Mouse (Mus musculus) small intestine, adult 2 months (tissue): ENCODE data around the gene Tcf15. TPM values are rescaled to one million over a fixed set of nuclear protein-coding genes. Genes with fewer than 3 reads are reported as not detected.

Experiments used
- H3K27ac ChIP-seq: fragments of 200-500 bp; 2 replicates; pipeline ENCODE4 v1.5.1; 2012; ENCODE audit warnings: low read depth, low read length, control low read depth, inconsistent platforms; ENCODE audit not compliant: insufficient read depth
- H3K27me3 ChIP-seq: fragments of 200-500 bp; 2 replicates; pipeline ENCODE4 v1.6.1; 2012; ENCODE audit warnings: mild to moderate bottlenecking, moderate library complexity, low read length, inconsistent platforms; ENCODE audit not compliant: control insufficient read depth, insufficient read depth
- H3K36me3 ChIP-seq: fragments of 200-500 bp; 2 replicates; pipeline ENCODE4 v1.6.1; 2012; ENCODE audit warnings: mild to moderate bottlenecking, low read length, control low read depth, inconsistent platforms; ENCODE audit not compliant: control insufficient read depth, insufficient read depth
- H3K4me1 ChIP-seq: fragments of 200-500 bp; 2 replicates; pipeline ENCODE4 v1.6.1; 2012; ENCODE audit warnings: low read length, inconsistent platforms, mixed read lengths; ENCODE audit not compliant: control insufficient read depth, insufficient read depth, insufficient read length
- H3K4me3 ChIP-seq: fragments of 200-500 bp; 2 replicates; pipeline ENCODE4 v1.5.1; 2012; ENCODE audit warnings: low read depth, mild to moderate bottlenecking, control low read depth, inconsistent platforms, low read length, moderate library complexity
- CTCF ChIP-seq: fragments of 200-500 bp; IDR thresholded peaks from 2 replicates; pipeline ENCODE4 v1.5.1; 2012; ENCODE audit warnings: low read depth, mild to moderate bottlenecking, control low read depth, inconsistent platforms, low read length, moderate library complexity, mixed read lengths; ENCODE audit not compliant: insufficient replicate concordance, insufficient read length; ENCODE audit errors: extremely low read depth
- POLR2A ChIP-seq: fragments of 200-500 bp; IDR thresholded peaks from 2 replicates; pipeline ENCODE4 v1.6.1; 2012; ENCODE audit warnings: low read depth, mild to moderate bottlenecking, control low read depth, inconsistent platforms, low read length, moderate library complexity
- WGBS: fragments of 180-500 bp; shearing (Covaris S2); methylation state at CpG from one replicate; pipeline ENCODE4 v1.1.7; 2018; 5-methylcytosine and 5-hydroxymethylcytosine counted together
- polyA plus RNA-seq: library from polyadenylated mRNA; depleted of rRNA; stranded (reverse); fragments of >200 nt; gene quantifications from 2 replicates; pipeline ENCODE4 v1.2.3, GENCODE M21; 2012

The Tcf15 gene
- polyA plus RNA-seq, 1 experiment = 5.6 TPM

- H3K27ac ChIP-seq = no peak overlapping the region
- no peaks in the 10 kb centered on the region for H3K27me3 ChIP-seq
- no peaks in the 10 kb centered on the region for H3K36me3 ChIP-seq
- H3K4me1 ChIP-seq = no peaks in the 10 kb centered on the region
- WGBS = 91% methylated on average over 3 of the region's 3 CpGs
- TF ChIP-seq POLR2A (no peak), CTCF (no peak)
- no peak overlapping the region for H3K4me3 ChIP-seq
Measured at GRCm38 (mm10) chr2:152174861-152175260, 31.5 kb downstream of the Tcf15 start.

- Histone ChIP-seq H3K4me3 (no peak overlapping the region), H3K4me1 (0 out of 2 replicates have a peak, but pooled peaks cover 3% of the 10 kb centered on the region), H3K27me3 (no peaks in the 10 kb centered on the region), H3K36me3 (no peaks in the 10 kb centered on the region), H3K27ac (no peak overlapping the region)
- 86% methylated on average over 6 of the region's 6 CpGs for WGBS
- TF ChIP-seq POLR2A (no peak), CTCF (no peak)
Measured at GRCm38 (mm10) chr2:152176659-152177058, 33.3 kb downstream of the Tcf15 start.

GRCm38 (mm10) chr2:152177162-152177805, 33.9 kb downstream of the Tcf15 start:
- Histone ChIP-seq H3K27ac (no peak overlapping the region), H3K27me3 (no peaks in the 10 kb centered on the region), H3K4me3 (no peak overlapping the region; the same call in 1 of the 2 replicates), H3K4me1 (0 out of 2 replicates have a peak, but pooled peaks cover 3% of the 10 kb centered on the region), H3K36me3 (no peaks in the 10 kb centered on the region)
- no peak for TF ChIP-seq POLR2A
- 13% methylated on average over 24 of the region's 24 CpGs for WGBS

- WGBS = 88% methylated on average over 6 of the region's 6 CpGs
- 0 out of 2 replicates have a peak, but pooled peaks cover 3% of the 10 kb centered on the region for H3K4me1 ChIP-seq
Measured at GRCm38 (mm10) chr2:152177806-152178170, 34.4 kb downstream of the Tcf15 start.

GRCm38 (mm10) chr2:152178345-152178744, 35.0 kb downstream of the Tcf15 start:
- 77% methylated on average over 3 of the region's 3 CpGs for WGBS
- TF ChIP-seq POLR2A (no peak), CTCF (no peak)
- H3K4me3 ChIP-seq = no peak overlapping the region
- H3K4me1 ChIP-seq = 0 out of 2 replicates have a peak, but pooled peaks cover 3% of the 10 kb centered on the region
- H3K27ac ChIP-seq = no peak overlapping the region
- no peaks in the 10 kb centered on the region for H3K27me3 ChIP-seq
- H3K36me3 ChIP-seq = no peaks in the 10 kb centered on the region

More at GRCm38 (mm10) chr2:152177806-152178170, 34.4 kb downstream of the Tcf15 start:
- H3K4me3 ChIP-seq = no peak overlapping the region
- no peak overlapping the region for H3K27ac ChIP-seq
- no peaks in the 10 kb centered on the region for H3K36me3 ChIP-seq
- H3K27me3 ChIP-seq = no peaks in the 10 kb centered on the region
- TF ChIP-seq POLR2A (no peak), CTCF (no peak)

- 66% methylated on average over 2 of the region's 2 CpGs for WGBS
- Histone ChIP-seq H3K4me3 (no peak overlapping the region), H3K27me3 (no peaks in the 10 kb centered on the region), H3K36me3 (no peaks in the 10 kb centered on the region), H3K4me1 (0 out of 2 replicates have a peak, but pooled peaks cover 3% of the 10 kb centered on the region), H3K27ac (no peak overlapping the region)
- TF ChIP-seq CTCF = no peak
- no peak for TF ChIP-seq POLR2A
Measured at GRCm38 (mm10) chr2:152179301-152179700, 35.9 kb downstream of the Tcf15 start.

- H3K27me3 ChIP-seq = no peaks in the 10 kb centered on the region
- TF ChIP-seq CTCF (no peak), POLR2A (no peak)
- H3K36me3 ChIP-seq = no peaks in the 10 kb centered on the region
- WGBS = 37% methylated on average over 6 of the region's 6 CpGs
- no peak overlapping the region for H3K4me3 ChIP-seq
- 0 out of 2 replicates have a peak, but pooled peaks cover 3% of the 10 kb centered on the region for H3K4me1 ChIP-seq
- H3K27ac ChIP-seq = peak overlapping the region; percentile 15; the same call in 1 of the 2 replicates
Measured at GRCm38 (mm10) chr2:152180323-152180722, 37.0 kb downstream of the Tcf15 start.
